Mouse (Mus musculus) heart, adult 11 months (tissue): ENCODE data around the gene Gm13090.

Experiments
- DNase-seq: peaks from one replicate; pipeline ENCODE4 v3.0.0; 2022

Gene Gm13090

DNA sequence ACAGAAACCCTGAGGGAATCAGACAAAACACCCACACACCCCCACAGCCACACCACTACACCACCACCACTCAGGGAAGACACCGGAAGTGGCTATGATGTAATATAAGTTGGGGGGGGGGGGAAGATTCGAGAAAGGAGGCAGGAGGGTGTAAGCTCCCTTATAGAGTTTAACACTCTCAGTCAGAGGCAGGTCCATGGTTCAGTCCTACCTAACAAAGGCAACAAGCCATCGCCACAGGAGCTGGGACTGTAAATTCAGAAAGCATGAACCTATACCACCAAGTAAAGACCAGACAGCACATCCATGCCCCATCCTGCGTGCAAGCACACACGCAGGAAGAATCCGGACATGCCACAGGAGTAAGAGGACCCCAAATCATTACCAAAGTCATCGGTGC lies at the start of gene Gm13090:
Gm13090 (plus strand) TSS at position 301 of the 400 bp plus-strand sequence.
- DNase-seq, result no peak

DNA sequence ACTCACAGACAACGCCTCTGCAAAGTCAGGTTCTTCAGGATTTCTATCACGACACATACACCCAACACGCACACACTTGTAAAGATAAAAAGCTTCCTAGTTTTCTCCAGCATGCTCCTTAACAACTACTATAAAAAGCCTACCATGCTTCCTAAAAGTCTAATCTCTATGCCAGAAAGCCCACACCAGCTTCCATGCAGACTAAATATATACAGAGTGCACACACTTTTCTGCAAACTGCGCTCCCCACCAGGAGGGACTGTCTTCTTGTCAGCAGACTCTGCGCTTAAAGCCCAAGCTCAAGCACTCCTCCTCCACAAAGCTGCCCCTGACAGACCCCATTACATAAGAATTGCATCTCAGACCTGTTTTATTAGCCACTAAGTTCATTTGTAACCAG lies 47.9 kb upstream of the Gm13090 start:
- peak; percentile 82 for DNase-seq

DNA sequence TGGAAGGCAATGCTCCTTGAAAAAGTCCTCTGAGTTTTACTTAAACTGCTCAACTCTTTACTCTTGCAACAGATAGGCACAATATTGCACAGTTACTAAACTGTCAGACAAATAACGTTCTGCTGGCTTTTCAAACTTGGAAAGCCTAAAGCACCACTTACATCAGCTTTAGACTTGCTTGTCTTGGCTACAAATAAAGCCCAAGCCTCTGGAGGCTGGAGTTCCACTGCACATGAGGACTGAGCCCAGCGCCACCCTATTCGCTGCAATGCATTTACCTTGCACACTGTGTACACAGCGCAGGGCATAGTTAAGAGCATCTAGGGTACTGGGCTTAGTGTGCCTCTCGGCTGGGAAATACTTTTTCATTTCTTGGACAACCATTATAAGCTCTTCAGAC lies 46.1 kb upstream of the Gm13090 start:
- peak; percentile 95 for DNase-seq

DNA sequence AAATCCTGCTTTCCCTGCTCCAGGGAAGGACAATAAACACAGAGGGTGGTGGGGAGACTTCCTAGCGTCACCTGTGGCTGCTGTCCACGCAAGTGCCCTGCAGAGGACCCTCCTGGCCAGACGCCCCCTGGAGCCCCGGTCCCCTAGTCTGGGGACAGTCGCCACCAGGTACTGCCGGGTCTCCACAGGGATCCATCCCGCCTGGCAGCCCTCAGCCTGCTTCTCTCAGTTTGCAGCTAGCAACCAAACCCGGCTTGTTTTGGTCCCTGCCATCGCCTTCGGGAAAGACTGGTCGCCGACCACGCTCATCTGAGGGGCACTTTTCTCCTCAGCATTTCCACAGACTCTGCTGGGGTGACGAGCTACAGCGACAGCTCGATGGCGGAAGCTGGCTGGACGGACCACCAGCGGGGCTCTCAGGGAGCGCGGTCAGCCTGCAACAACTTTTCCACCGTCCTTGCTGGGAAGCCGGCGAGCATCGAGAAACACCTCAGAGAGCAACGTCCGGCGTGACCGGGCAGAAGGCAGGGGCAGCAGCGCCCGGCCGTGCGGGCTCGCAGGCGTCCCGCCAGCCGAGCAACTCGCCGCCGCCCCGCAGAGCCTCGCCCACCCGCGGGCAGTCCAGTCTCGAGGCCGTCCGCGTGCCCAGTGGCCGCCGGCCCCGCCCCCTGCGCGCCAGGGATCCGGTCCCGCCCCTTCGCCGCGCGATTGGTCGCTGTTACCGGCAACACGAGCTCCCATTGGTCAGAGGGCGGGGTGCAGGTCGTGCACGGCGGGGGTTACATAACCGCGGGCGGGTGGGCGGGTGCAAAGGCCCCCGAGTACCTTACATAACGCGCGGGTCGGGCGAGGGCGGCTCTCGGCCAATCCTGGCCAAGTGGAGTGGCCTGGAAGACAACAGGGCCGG lies 45.1 kb upstream of the Gm13090 start, which contains the start of gene Per3:
Per3 (minus strand) TSS at position 629 of the 907 bp plus-strand sequence.
- peak; percentile 100 for DNase-seq

DNA sequence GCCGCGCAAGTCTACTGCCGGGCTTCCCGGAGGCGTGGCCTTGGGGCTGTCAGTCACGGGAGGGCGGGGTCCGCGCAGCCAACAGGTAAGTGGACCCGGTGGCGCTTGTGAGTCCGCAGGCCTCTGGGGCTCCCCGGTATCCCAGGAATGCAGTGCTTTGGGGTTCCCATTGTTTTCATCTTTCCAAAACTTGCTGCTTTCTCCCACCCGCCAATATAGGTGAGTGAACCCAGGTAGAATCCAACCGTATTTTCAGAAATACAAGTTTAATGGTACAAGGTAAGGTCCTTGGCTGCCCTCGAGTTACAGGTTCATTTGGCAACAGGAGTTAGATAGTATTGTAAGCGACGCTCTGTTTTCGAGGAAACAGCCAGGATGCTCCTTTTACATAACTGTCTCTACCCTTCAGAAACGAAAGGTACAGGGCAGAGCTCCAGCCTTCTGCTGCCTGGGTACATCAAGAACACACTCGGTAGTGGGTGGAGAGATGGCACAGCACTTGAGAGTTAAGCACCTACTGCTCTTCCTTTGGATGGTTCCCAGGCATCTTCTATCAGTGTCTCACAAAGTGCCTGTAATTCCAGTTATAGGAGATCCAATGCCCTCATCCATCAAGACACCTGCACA lies 44.3 kb upstream of the Gm13090 start:
- peak; percentile 96 for DNase-seq

DNA sequence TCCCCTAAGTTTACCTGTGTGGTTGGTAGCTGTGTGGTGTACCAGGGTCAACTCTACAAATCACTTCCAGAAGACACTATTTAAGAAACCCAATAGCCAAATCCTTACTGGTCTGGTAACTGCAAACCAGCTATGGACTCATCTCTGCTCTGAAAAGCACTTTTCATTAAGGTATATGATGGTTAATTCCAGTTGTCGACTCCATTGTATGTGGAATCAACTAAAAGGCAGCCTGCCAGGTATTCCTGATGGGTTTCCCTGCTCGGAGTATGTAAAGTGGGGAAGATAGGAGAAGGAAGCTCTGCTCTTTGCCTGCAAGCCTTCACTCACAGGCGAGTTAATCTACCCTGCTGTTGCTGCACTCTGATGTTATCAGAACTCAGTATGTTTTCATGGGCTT lies 42.8 kb upstream of the Gm13090 start:
- DNase-seq, result peak; percentile 72

DNA sequence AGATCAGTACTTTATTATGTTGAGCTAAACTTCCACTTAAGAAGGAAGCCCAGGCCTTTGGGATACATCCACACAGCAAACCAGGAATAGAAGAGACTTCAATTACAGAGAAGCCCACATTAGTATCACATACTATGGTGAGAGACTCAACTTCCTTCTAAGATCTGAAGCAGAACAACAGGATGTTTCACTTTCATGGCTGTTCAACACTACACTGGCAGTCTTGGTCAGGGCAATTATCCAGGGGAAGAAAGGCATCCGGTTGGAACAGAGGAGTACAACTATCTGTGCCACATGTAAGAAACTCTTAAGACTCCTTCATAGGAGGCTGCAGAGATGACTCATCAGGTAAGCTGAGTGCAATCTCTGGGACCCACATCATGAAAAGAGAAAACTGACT lies 38.2 kb upstream of the Gm13090 start:
- DNase-seq, result peak; percentile 71

DNA sequence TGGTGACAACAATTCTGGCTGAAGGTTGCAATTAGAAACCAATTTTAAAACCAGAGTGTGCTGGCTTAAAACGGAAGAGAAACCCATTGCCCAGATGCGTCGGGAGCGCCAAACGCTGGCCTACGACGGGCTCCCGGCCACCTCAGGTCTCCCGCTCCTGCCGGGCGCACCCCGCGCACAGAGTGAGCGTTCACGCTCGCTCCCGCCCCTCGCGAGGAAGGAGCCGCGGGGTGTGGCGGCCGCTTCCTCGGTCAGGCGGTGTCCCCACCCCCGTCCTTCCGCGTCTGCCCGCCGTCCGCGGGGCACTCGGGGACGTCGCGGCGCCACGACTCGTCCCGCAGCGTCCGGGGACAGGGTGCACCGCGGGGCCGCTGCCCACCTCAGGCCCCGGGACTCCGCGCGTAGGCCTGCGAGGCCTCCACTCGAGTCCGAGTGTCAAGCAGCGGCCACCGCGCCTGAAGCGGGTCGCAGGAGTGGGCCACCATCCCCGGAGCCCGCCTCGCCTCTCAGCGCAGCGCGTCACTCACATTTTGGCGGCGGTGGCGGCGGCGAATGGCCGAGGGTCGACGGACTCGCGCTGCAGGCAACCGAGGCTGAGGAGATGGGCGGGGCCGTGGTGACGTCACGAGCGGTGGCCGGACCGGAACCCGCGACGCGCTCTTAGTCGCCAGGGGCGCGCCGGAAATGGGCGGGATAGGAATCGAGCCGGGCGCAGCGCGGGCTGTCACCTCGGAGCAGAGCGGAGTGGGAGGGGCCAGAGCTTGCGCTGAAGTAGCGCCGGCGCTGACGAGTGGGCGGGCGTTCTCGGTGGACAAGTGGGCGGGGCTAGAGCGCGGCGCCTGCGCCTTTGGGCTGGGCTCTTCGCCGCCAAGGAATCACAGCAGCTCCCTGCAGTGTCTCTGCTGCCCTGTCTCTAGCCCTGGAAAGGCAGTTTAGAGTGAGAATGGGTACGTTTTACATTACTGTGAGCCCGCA lies 31.7 kb upstream of the Gm13090 start, which contains the start of gene Vamp3:
Vamp3 (minus strand) TSS at position 617 of the 975 bp plus-strand sequence.
- peak; percentile 100 for DNase-seq

DNA sequence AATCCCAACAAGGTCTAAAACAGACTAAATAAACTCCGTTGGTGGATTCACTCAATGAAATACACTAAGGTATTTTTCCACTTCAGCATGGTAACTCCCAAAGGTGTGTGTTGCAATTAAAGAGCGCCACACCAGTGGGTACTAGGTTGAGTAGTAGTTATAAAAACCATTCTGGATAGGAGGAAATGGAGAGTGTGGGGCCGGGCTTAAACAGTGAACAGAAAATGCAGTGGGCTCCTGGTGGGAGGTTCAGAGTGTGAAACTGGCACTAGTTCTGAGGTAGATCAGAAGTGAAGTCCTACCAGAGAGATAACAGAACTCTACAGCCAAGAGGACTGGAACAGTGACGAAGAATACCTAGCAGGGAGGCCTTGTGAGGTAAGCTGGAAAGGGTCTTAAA lies 30.7 kb upstream of the Gm13090 start:
- DNase-seq, result peak; percentile 87

DNA sequence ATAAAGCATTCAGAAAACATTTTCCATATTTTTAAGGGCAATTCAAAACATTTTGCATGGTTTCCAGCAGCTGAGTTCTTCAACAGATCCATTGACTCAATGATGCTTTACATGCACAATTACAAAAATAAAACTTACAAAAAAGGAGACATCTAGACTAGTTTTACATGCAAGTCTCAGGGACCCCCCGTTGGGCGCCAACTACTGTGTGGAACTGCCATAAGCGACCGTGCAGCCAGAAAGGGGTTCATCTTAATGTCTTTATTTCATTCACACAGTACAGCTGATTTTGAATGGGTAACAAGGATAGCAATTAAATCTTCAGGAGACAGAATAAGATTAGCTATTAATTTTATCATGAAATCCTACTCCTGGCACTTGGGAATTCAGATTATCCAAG lies 29.8 kb upstream of the Gm13090 start:
- peak; percentile 83 for DNase-seq

DNA sequence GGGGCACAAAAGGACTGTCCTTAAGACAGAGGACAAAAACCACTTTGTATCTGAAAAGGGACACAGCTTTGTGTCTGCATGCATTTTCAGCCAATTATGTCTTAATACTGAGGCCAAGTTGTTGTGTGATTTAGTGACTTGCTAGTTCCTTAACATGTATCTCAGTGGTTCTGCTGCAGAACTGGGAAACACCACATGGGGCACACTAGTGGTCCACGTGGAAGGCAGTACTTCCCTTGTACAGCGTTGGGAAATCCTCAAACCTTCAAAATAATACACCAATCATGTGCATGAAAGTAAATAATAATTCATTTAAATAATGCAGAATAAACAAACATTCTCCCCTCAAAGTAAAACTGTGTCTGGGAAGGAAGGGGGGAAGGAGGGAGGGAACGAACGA lies 20.6 kb upstream of the Gm13090 start:
- DNase-seq, result no peak

DNA sequence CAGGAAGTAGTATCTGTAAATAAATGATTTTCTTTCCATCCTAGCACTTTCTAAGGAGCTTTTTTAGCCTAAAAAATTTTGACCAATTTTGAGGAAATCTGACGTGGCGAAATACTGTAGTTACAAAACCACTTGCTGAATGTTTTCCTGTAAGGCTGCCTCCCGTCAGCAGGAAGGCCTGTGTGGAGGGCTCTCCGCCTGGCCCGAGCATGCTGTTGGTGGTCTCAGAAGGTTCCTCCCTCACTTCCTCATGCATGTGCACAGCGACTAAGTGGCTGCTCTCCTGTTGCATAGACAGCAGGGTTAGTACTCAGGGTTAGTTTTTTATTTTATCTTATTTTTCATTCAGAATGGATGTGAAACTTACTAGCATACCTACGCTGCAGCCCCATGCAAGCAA lies 18.4 kb upstream of the Gm13090 start:
- DNase-seq, result no peak

DNA sequence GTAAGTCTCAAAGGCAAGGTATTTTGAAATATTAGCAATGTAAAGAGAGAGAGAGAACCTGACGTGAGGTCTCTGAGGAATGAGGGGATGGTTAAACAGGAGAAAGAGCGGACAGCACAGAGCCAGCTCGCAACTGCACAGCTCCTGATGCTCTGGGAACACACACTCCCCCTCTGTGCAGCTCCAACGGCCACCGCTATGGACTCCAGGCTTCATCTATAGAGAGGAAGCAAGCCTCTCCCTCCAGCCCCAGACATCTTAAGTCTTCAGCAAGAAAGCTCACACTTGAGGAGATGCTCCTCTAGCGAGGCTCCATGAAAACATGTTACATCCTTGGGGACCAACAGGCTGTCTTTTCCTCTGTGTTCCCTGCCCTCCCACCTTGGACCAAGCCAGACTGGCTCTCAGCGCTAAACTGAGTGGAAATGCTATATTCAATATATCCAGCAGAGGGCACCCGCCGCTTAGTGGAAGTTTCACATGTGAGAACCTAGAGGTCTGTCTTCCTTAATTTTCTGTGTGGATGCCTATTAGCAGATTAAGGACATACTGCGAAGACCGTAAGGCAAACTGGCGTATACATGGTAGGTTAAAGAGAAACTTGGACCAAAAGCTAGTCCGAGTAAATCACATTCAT lies 16.1 kb upstream of the Gm13090 start:
- DNase-seq, result peak; percentile 93

DNA sequence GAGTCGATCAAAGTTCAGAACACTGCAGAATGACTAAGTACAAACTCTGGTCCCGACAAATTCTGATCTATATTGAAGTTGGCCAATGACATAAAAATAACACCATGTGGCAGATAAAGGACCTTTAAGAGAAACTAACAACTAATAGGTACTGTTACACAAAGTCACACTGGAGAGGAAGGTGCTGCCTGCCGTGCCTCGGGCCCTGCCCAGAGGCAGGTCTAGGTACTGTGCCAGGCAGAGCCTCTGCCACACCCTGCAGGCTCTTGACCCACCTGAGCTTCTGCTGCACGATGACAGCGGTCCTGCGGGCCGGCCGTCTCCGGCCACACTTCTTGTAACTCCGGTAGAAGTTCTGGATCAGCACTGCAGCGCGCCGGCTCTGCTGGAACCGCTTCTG lies 14.6 kb upstream of the Gm13090 start:
- no peak for DNase-seq

DNA sequence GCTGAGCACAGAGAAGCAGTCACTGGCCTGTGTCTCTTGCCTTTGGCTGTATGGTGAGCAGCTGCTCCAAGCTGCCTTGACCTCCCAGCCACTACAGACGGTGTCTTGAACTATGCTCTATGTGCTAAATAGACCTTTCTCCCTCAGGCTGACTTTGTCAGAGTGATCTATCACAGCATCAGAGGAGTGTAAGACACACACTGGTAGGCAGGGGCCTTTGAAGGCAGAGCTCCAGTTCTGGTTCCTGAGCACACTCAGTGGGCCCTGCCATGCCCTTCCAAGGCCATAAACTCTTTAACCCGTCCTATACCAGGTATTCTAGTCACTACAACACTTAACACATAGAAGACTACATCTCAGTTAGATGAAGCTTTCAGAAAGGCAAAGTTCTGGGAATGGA lies 8.0 kb upstream of the Gm13090 start:
- DNase-seq, result no peak

DNA sequence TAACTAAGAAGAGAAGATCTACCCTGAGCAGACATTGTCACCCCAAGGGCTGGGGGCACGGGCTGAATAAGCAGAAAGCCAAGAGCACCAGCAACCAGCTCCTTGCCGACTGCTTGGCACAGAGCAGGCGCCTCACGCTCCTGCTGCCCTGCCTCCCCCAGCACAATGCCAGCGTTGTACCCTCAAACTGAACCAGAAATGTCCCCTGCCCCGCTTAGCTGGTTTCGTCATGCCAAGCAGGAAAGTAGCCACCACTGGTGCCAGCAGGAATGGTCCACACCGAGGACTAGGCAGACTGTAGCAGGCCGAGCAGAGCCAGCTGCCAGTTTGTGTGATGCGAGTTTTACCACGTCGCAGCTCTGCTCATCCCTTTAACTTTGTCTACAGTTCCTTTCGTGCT lies 7.4 kb upstream of the Gm13090 start:
- no peak for DNase-seq

DNA sequence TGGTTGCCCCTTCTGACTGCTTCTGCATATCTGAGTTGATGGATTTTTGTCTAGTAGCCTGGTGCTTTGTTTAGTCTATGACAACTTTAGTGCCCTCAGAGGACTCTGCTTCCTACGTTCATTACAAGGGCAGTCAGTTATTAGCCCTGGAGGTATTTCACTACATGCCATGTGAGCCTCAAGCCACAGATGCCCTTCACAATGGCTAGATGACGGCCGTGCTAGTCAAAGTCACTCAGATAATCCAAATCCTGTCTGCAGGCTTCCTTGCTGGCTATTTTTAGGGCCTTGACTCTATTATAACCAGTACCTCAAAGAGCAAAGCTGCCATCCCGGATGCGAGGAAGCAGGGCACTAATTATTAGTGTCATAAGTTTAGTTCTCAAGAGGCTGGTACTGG lies 6.3 kb upstream of the Gm13090 start:
- peak; percentile 96 for DNase-seq

DNA sequence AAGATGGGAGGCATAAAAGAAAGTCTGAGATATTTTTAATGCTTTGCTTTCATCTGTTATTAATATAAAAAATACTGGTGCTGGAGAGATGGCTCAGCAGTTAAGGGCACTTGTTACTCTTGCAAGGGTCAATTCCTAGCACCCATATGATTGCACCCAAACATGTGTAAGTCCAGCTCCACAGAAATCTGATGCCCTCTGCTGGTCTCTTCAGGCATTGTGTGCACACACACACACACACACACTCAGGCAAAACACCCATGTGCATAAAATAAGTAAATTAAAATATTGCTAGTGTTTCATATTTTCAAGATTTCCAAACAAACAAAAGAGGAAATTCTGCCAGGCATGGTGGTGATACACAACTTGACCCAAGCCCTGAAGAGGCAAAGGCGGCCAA lies 2.0 kb upstream of the Gm13090 start:
- DNase-seq, result no peak

DNA sequence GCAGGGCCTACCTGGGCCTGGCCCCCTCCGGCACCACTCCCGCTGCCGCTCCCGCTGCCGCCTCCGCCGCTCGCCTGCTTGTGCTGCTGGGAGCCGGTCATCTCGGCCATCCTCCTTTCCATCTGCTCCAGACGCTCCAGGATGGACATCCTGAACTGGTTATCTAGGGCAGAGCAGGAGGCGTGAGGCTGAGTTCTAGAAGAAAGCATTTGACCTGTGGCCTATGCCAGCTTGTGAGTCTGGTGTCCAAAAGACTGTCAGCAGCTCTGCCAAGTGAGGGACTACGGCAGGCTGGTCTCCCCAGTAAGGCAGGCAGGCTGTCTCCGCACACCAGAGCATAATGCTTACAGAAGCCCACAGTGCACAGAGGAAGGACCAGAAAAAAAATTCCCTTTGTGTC lies 551 bp upstream of the Gm13090 start:
- peak; percentile 96 for DNase-seq

DNA sequence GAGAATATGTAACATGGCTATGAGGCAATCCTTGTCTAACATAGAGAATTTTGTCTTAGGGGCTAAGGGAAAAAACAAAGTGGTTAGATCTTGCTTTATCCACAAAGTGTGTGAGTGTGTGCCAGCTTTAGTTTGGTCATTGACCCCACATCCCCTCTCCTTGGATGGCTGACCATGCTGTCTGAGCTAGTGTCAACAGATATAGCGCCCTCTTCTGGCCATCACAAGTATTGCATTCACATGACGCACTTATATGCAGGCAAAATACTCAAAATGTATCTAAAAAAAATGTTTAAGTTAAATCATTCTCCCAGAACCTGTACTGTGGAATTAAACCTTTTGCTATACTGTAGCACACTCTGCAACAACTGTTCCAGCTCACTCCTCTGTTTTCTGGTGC lies 5.8 kb downstream of the Gm13090 start:
- no peak for DNase-seq

DNA sequence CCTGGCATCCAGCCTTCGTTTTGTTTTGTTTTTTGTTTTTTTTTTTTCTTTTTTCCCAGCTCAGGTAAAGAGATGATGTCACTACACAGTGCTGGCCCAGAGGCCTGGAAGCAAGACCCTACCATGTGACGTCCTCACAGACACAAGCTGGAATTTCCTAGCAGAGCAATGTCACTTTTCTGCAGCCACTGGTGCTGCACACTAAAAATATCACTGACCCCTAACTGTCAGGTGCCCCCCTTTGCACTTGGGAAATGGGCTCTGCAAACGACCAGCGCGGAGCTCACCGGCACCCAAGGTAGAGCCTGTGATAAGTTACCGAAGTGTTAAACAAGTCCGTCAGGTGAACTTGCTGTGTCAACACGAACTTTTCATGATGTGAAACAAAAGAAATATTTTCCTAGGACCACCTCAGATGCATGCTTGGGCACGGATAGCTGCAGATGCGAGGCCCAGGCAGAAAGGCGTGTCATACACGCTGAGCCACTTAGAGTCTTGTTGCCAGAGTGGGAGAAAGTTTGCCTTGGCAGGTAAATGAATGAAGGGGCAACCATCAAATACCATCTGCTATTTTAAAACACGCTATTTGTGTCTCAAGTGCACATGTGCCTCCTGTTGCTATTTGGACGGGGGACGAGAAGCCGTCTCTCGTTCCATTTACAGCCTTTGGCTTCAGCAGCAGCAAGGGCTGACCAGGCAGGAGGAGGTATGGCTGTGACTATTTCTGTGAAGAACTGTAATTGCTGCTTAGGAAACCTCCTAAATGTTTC lies 7.1 kb downstream of the Gm13090 start:
- DNase-seq, result peak; percentile 96

DNA sequence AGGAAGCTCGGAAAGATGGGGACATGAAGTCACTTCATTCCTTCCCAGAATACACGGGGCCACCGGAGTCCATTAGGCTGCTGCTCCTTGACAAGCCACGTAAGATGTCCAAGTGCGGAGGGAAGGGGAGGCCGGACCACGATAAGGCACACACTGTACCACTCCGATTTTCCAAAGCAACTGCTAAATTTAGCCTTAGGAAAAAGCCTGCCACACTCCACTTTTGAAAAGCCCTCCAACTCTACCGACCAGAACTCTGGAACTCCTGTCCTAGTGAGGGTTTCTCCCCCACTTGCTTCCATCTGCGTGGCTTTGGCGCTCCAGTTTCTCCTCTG lies 7.7 kb downstream of the Gm13090 start:
- DNase-seq, result no peak
